Mouse (Mus musculus): ENCODE measurements at regions not wholly inside any gene's neighbourhood (a gene's known extent, or its start where the extent isn't known, plus 50 kb on each side); places are given as distances from the start of the nearest gene placed in this dataset.

DNA sequence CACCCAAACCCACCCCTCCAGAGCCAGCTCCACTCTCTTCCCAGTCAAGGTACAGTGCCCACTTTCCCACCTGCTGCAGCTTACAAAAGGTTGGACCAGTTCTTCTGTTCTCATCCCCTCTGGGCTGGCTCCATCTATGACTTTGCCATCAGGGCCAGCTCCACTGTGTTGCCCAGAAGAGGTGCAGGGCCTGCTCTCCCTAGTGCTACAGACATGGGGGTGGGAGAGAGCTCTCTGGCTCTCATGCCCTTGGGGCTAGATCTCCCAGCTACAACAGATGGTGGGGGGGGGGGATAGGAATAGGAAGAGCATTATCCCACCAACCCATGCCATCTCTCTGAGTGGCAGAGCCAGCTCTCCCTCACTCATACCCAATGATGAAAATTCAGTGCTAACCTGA, 219.6 kb upstream of the G2e3 start:
- DNase-seq (ENCODE audit: low spot score) = no peak

DNA sequence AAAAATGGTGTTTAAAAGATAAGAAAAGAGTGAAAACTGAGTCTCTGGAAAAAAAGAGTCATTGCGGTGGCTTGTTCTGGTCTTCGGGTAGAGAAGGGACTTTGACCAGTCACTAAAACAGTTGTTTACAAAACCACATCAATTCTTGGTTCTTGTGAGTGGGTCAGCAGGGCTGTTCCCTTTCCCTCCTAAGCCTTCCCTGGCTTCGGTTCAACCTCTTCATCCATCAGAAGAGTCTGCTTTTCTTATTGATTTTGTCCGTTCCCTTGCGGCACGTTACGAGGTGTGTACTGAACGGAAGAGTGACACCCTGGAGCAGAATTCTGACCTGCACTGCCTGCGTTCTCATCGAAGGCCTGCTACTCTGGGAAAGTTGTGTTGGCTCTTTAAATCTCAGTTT, 229.1 kb upstream of the G2e3 start:
- DNase-seq (ENCODE audit: low spot score) = no peak

GRCm38 (mm10) chr12:51118021-51118694, 229.7 kb upstream of the G2e3 start:
- DNase-seq (ENCODE audit: low spot score) = no peak

GRCm38 (mm10) chr12:51117436-51118020, 230.3 kb upstream of the G2e3 start:
- DNase-seq (ENCODE audit: low spot score) = no peak

- DNase-seq (ENCODE audit: low spot score) = no peak
Measured at GRCm38 (mm10) chr12:51111811-51112210, 236.1 kb upstream of the G2e3 start.

GRCm38 (mm10) chr12:51108044-51108443, 239.8 kb upstream of the G2e3 start:
- DNase-seq (ENCODE audit: low spot score) = no peak

GRCm38 (mm10) chr12:51103541-51104042, 244.3 kb upstream of the G2e3 start:
- DNase-seq (ENCODE audit: low spot score) = no peak

DNA sequence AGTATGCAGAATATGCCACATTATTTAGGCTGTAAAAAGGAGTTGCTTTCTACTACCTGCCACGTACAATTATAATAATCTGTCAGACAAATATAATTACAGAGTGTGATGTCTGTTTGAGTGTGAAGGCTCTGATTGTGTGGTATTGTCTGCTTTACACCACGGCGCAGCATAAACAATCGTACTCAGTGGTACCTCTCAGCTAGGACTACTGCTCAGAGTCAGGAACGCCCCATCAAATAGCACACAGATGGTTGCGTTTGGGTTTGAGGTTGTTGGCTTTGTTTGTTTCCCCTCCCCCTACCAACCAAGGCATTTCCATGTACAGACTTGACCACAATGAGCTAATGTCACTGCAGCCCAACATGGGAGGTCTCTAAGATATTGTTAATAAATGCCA, 246.2 kb upstream of the G2e3 start:
- DNase-seq (ENCODE audit: low spot score) = no peak

- no peak for DNase-seq (ENCODE audit: low spot score)
Measured at GRCm38 (mm10) chr12:51100868-51101267, 247.0 kb upstream of the G2e3 start.

- no peak for DNase-seq (ENCODE audit: low spot score)
Measured at GRCm38 (mm10) chr12:51095974-51096373, 251.9 kb upstream of the G2e3 start.

DNA sequence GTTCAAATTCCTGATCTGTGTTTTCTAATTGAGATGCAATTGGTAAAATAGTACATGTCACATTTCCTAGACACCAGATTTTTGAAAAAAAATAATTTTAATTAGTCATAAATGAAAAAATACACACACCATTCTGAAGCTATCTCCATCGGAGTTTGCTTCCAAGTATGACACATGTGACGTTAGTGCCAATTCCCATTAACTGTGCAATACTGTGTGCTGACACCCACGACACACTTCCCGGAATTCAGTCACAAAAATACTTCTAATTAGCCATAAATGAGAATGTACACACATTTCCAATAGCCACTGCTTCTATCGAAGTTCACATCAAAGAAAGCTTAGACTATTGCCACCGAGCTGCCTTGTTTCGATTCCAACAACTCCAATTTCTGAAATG, 258.5 kb upstream of the G2e3 start:
- DNase-seq (ENCODE audit: low spot score) = no peak

DNA sequence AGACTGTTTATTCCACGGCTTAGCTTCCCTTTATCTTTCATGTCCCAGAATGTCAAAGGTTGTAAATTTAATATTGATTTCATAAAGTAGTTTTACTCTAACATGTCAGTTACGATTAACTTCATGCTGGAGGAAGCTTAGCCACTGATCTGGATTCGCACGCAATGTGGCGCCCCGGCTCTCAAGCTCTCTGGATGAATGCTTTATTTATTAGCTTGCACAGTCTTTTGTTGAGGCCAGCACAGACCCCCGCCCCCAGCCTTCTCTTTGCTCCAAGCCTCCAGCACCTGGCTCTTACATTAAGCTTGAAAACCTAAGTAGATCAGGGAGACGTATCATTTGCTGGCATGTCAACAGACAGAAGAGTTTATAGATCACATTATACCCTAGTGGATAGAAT, 266.1 kb upstream of the G2e3 start:
- no peak for DNase-seq (ENCODE audit: low spot score)

DNA sequence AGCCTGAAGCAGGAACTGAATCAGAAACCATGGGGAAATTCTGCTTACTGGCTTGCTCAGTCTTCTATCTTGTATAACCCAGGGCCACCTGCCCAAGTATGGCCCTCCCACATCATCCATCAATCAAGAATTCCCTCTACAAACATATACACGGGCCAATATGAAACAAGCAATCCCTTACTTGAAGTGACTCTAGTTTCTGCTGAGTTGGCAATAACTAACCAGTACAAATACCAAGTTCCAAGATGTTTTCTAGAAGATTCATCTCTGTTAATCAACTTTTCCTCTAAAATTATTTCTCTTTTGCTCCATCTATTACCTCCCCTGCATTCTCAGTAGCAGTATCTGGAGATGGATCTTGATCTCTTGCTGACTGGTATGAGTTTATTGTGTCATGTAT, 274.4 kb upstream of the G2e3 start:
- DNase-seq (ENCODE audit: low spot score) = no peak

DNA sequence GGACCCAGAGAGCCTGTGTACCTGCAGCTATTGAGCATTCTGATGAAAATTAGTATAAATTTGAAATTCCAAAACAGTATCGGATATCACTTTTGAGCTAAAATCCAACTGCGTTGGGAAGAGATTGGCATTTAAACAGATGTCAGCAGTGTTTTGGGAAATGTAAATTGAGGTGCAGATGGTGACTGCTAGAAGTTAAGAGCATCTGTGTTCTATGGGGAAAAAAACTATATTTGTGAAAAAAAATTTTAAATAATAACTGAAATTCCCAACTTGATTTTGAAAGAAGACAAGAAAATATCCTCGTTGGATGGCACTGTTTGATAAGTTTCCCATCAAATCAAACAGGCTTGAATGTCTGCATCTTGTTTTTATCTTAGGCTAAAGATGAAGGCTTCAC, 286.9 kb upstream of the G2e3 start:
- DNase-seq (ENCODE audit: low spot score) = no peak

- DNase-seq (ENCODE audit: low spot score) = peak; percentile 0
Measured at GRCm38 (mm10) chr12:51058569-51058968, 289.3 kb upstream of the G2e3 start.

DNA sequence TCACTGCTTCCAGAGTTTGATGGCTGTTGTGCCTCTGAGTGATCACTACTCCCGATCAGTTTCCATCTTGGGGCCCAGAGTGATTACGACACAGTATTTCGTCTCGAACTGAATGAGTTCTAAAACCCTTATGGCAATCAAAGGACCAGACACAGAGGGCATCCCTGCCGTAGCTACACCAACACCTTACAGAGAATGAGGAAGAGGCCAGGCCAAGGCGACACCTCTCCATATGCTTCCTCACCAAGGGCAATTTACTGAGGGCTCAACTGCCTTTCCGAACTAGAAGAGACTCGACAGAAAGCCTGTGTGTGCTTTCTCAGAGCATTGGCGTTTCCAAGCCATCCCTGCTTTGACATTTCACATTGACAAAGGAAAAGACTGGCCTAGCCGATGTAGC, 289.8 kb upstream of the G2e3 start:
- no peak for DNase-seq (ENCODE audit: low spot score)

DNA sequence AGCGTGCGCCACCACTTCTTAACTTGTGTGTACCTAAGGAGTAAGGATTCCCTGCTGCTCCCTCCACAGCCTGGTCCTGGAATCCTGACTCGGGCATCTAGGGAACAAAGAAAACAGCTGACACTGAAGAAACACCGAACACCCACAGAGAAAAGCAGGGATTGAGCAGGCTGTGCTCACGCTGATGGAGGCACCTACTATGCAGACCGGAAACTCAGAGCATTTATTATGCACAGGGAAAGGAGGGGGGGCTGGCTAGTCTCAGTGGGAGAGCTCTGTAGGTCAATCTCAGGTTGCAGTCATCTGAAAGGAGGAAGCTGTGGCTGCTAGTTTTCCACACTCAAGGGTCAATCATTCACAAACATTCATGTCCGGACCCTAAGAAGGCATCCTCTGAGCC, 300.7 kb upstream of the G2e3 start:
- no peak for DNase-seq (ENCODE audit: low spot score)

DNA sequence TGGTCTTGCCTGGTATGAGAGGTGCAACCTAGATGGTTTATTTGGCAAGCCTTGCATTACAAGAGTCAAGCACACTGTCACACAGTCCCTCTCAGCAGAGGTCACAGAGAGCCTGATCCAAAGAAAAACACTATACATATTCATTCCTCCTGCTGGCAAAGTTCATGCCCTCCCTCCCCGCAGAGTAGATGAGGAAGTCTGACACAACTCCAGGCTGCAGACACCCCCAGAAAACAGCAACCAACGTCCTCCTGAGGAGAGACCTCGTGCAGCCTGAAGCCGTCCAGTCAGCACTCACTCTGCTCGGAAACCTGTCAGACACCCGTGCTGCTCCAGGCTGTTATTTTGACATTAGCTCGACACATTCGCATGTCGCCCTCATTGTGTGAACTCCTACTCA, 302.4 kb upstream of the G2e3 start:
- DNase-seq (ENCODE audit: low spot score) = no peak

DNA sequence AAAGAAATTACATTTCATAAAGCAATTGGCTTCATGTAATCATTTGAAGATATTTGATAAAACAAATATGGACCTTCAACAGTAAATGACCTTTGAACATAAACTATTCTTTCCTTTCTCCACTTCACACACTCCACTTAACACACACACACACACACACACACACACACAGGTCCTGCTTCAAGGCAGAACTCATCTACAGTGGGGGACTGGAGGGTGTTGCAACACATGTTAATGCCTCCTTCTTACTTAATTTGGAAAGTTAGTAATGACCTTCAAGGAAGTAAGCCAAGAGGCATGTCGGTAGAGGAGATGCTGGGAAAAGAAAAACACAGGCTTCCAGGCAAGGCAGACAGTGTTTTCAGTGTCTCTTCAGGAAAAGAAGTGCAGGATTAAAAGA, 302.8 kb upstream of the G2e3 start:
- no peak for DNase-seq (ENCODE audit: low spot score)

- DNase-seq (ENCODE audit: low spot score) = no peak
Measured at GRCm38 (mm10) chr12:51032193-51032592, 315.7 kb upstream of the G2e3 start.

DNA sequence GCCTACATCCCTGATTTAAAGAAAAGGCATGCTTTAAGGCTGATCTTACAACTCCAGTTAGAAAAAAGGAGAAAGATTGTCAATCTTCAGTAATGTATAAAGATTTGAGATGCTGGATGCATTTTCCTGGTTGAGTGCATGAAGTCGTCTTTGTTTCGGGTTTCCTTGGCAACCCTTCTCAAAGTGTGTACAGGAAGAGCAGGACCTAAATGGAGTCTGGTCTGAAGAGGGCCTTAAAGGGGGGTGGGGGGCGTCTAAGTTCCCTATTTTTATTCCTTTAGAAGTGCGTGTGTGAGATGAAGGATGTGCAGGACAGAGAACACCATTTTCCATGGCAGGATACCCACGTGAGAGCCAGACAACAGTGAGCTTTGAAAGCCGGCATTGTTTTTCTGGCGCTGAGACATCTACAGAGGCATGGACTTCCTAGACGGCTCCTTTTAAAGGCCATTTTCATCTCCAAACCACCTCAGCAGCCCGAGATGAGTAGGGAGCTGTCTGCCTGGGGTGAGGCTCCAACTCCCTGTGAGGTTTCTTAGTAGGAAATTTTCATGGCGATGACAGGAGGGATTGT, 319.2 kb upstream of the G2e3 start:
- DNase-seq (ENCODE audit: low spot score) = no peak

DNA sequence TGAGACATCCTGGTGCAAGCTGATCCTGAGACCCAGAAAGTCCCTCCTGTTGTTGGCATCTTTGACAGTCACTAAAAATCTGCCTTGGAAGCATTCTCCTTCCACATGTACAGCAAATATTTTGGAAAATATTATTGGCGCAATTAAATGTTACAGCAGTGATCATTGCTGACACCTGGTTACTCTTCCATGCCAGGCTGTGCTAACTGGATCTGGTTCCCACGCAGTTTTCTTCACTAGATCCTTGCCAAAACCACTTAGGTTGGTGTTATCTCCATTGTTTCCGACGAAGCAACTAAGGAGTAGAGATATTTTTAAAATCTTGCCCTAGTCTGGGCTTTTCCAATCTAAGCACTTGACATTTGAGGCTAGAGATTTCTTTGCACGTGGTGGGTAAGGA, 321.8 kb upstream of the G2e3 start:
- DNase-seq (ENCODE audit: low spot score) = no peak

- no peak for DNase-seq (ENCODE audit: low spot score)
Measured at GRCm38 (mm10) chr12:51025531-51025930, 322.3 kb upstream of the G2e3 start.

Data from heart, adult 8-10 months (tissue).